ENCODE assay signal across 9 mouse cellular contexts in the genomic region with DNA sequence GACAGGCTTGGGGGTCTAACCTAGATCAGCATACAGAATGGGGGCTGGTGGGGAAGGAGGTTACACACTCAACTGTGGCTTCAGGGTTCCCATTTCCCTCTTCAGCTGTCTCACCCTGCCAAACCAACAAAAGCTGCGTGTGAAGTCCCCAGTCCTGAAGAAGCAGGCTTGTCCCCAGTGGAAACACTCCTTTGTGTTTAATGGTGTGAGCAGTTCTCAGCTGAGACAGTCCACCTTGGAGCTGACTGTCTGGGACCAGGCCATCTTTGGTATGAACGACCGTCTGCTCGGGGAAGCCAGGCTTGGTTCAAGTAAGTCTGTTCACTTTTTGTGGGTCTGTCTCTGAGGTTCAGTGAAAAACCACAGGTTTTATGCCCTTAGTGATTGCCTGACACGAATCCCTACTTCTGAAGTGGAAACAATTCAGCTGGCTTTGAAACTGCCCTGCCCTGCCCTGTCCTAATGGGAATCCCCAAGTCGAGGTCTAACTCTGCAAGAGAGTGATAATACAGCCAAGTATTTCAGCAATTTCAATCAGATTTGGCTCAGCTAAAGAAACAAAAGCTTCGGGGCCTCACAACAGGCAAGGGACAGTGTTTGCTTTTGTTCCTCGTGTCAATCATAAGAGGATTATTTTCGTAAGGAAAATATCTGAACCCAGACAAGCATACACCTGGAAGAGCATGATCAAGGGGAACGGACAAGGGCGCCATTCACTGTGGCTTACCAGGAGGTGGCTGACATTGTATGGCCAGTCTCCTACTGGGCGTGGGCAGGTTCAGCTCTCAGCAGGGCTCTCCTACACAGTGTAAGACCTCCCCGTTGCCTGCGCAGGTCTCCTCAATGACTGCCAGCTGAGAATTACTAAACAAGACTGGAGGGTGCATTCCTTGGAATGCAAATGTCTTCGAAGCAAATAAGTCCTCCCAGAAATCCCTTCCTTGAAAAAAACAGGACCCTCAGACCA. TPM values are rescaled to one million over a fixed set of nuclear protein-coding genes. Genes with fewer than 3 reads are reported as not detected.
DNase-seq lines count a peak whose midpoint lies in the region; ATAC-seq lines count a peak whose summit lies in the region.
"Had no signal": no experiment of that assay in that cellular context is flagged by ENCODE, and none has a peak within 500 bp of the region (broad histone marks: within the 10 kb centered on the region; RNA-seq: fewer than 3 reads in every experiment).

No protein-coding gene starts in this region.

- 22% methylated on average over 15 of the region's 15 CpGs for WGBS in midbrain, embryonic 13.5 days
- 23% methylated on average over 15 of the region's 15 CpGs for WGBS in midbrain, embryonic 15.5 days
- WGBS in forebrain, embryonic 12.5 days = 17% methylated on average over 15 of the region's 15 CpGs

- no peaks in the 10 kb centered on the region for H3K9me3 ChIP-seq in midbrain, embryonic 13.5 days
- H3K9me3 ChIP-seq in midbrain, embryonic 15.5 days = no peaks in the 10 kb centered on the region
- H3K9me3 ChIP-seq in forebrain, embryonic 12.5 days = no peaks in the 10 kb centered on the region

- H3K4me3 ChIP-seq in midbrain, embryonic 13.5 days (replicated peaks) = no peak overlapping the region
- no peak overlapping the region for H3K4me3 ChIP-seq in midbrain, embryonic 15.5 days
- H3K4me3 ChIP-seq in forebrain, embryonic 12.5 days (replicated peaks) = no peak overlapping the region
- H3K4me3 ChIP-seq: heart, adult 2 months had no signal

- DNase-seq in CD4-positive, CD25-positive, alpha-beta regulatory T cell, adult 2 months (ENCODE audit: low read depth, low spot score) = peak; percentile 14
- peak; percentile 29 for DNase-seq in naive thymus-derived CD4-positive, alpha-beta T cell, adult 2 months (ENCODE audit: low read depth)
- DNase-seq in gastrocnemius, postnatal 25 days = no peak
- no peak for DNase-seq in heart, postnatal 10 days
- DNase-seq: heart, adult 2 months had no signal

- intact Hi-C loops in heart, postnatal 10 days (cut with DNase I) = no loop called here

- peaks cover 9% of the 10 kb centered on the region; the same call in 1 of the 2 replicates for H3K27me3 ChIP-seq in midbrain, embryonic 13.5 days
- H3K27me3 ChIP-seq in midbrain, embryonic 15.5 days (replicated peaks) = no peaks in the 10 kb centered on the region
- H3K27me3 ChIP-seq in forebrain, embryonic 12.5 days = no peaks in the 10 kb centered on the region

- H3K36me3 ChIP-seq in midbrain, embryonic 13.5 days = peaks cover 7% of the 10 kb centered on the region; the same call in 1 of the 2 replicates
- no peaks in the 10 kb centered on the region for H3K36me3 ChIP-seq in midbrain, embryonic 15.5 days (replicated peaks)
- peaks cover 24% of the 10 kb centered on the region for H3K36me3 ChIP-seq in forebrain, embryonic 12.5 days (replicated peaks)

- no peak for ATAC-seq in CD4-positive, CD25-positive, alpha-beta regulatory T cell, adult 4 months
- 0 out of 2 replicates have a peak, but pooled peaks have one; percentile 60 for ATAC-seq in midbrain, embryonic 13.5 days
- no peak for ATAC-seq in midbrain, embryonic 15.5 days (replicated peaks)
- ATAC-seq in forebrain, embryonic 12.5 days (ENCODE audit: low FRiP score) = peak; percentile 58; the same call in 1 of the 2 replicates

- H3K4me1 ChIP-seq in midbrain, embryonic 13.5 days (replicated peaks) = peaks cover 34% of the 10 kb centered on the region
- H3K4me1 ChIP-seq in midbrain, embryonic 15.5 days = peaks cover 11% of the 10 kb centered on the region; the same call in 1 of the 2 replicates
- peaks cover 40% of the 10 kb centered on the region for H3K4me1 ChIP-seq in forebrain, embryonic 12.5 days

- no peak overlapping the region for H3K9ac ChIP-seq in midbrain, embryonic 13.5 days (replicated peaks)
- no peak overlapping the region for H3K9ac ChIP-seq in midbrain, embryonic 15.5 days
- no peak overlapping the region for H3K9ac ChIP-seq in forebrain, embryonic 12.5 days

- H3K27ac ChIP-seq in midbrain, embryonic 13.5 days = no peak overlapping the region
- H3K27ac ChIP-seq in midbrain, embryonic 15.5 days = no peak overlapping the region
- peak overlapping the region; percentile 54 for H3K27ac ChIP-seq in forebrain, embryonic 12.5 days
- H3K27ac ChIP-seq: heart, adult 2 months had no signal

- H3K4me2 ChIP-seq in midbrain, embryonic 13.5 days (replicated peaks) = no peak overlapping the region
- H3K4me2 ChIP-seq in midbrain, embryonic 15.5 days = no peak overlapping the region
- H3K4me2 ChIP-seq in forebrain, embryonic 12.5 days = no peak overlapping the region

RNA-seq across cellular contexts. Expression of a gene that starts 46.0 kb away (rescaled TPM):
- polyA plus RNA-seq in CD4-positive, CD25-positive, alpha-beta regulatory T cell, adult 4 months (2017; shearing (Covaris generic)) = 100 to 1,000 TPM; 110 to 136 TPM
- 36.2 and 43.1 TPM in 2 replicates for polyA plus RNA-seq in midbrain, embryonic 13.5 days (2015; fragmentation: Nextera tagmentation; extraction: Ambion mirVana)
- polyA plus RNA-seq in midbrain, embryonic 15.5 days (2015; fragmentation: Nextera tagmentation; extraction: Ambion mirVana) = 32.5 and 39.6 TPM in 2 replicates
- polyA plus RNA-seq in forebrain, embryonic 12.5 days (2016; fragmentation: Nextera tagmentation; extraction: Ambion mirVana) = 115 and 122 TPM in 2 replicates
- total RNA-seq in gastrocnemius, postnatal 25 days (2021) = 1 to 10 TPM; 2.2 to 2.9 TPM
- 10 to 100 TPM; 68.1 to 83.6 TPM for total RNA-seq in heart, postnatal 10 days (2021)

Comparison
In these comparisons a context has a peak if more than half of its experiments do, and no peak if none do; other contexts are left out.
1. ATAC-seq: peak in midbrain, embryonic 13.5 days (single experiment) and forebrain, embryonic 12.5 days (single experiment); none in CD4-positive, CD25-positive, alpha-beta regulatory T cell, adult 4 months (single experiment) and midbrain, embryonic 15.5 days (single experiment).
2. DNase-seq: peak in CD4-positive, CD25-positive, alpha-beta regulatory T cell, adult 2 months (single experiment) and naive thymus-derived CD4-positive, alpha-beta T cell, adult 2 months (single experiment); none in gastrocnemius, postnatal 25 days (single experiment) and heart, postnatal 10 days (0 of 2).